8 mouse cellular contexts compared by ENCODE assay signal in genomic region chr14:46941896-46942812, GRCm38 (mm10). TPM values are rescaled to one million over a fixed set of nuclear protein-coding genes. Genes with fewer than 3 reads are reported as not detected.
DNase-seq lines count a peak whose midpoint lies in the region; ATAC-seq lines count a peak whose summit lies in the region.

No protein-coding gene starts in this region.

- H3K4me3 ChIP-seq in stomach, embryonic 15.5 days (replicated peaks), result no peak overlapping the region

- H3K9ac ChIP-seq in stomach, embryonic 15.5 days, result no peak overlapping the region

- peak overlapping the region; percentile 27; the same call in 1 of the 2 replicates for H3K4me2 ChIP-seq in stomach, embryonic 15.5 days

- H3K9me3 ChIP-seq in stomach, embryonic 15.5 days, result no peaks in the 10 kb centered on the region

- no peaks in the 10 kb centered on the region for H3K27me3 ChIP-seq in stomach, embryonic 15.5 days (replicated peaks)

- H3K36me3 ChIP-seq in stomach, embryonic 15.5 days, result no peaks in the 10 kb centered on the region

- H3K27ac ChIP-seq in stomach, embryonic 15.5 days, result peak overlapping the region; percentile 67

- H3K4me1 ChIP-seq in stomach, embryonic 15.5 days, result peaks cover 10% of the 10 kb centered on the region

- peak; percentile 45 to 59; a peak in 3 of 4 replicates for ATAC-seq in hematopoietic stem cell, adult 5-6 weeks (replicated peaks in 1 of 2; ENCODE audit: insufficient read depth in 1 of 2, low FRiP score in 2 of 2, low TSS enrichment in 1 of 2, low read depth in 1 of 2, poor library complexity in 2 of 2, severe bottlenecking in 2 of 2)
- peak; percentile 71 for ATAC-seq in megakaryocyte progenitor cell, adult 5-6 weeks (replicated peaks; ENCODE audit: poor library complexity)
- ATAC-seq in stomach, embryonic 15.5 days (ENCODE audit: insufficient read depth, low FRiP score, low read depth), result peak; percentile 79

- DNase-seq in thymus, postnatal 0 days (ENCODE audit: low spot score), result peak; percentile 4
- no peak for DNase-seq in thymus, postnatal 10 days (ENCODE audit: low spot score in 2 of 2)
- peak; percentile 55 to 70 for DNase-seq in frontal cortex, postnatal 14 days (ENCODE audit: low spot score in 2 of 2)
- peak; percentile 48 to 60 for DNase-seq in layer of hippocampus, postnatal 10 days (ENCODE audit: low spot score in 2 of 2)
- DNase-seq in urinary bladder, postnatal 10 days (ENCODE audit: low spot score), result no peak

- WGBS in stomach, embryonic 15.5 days, result 41% methylated on average over 23 of the region's 23 CpGs

RNA-seq across cellular contexts. Expression of gene Samd4, which starts 59.5 kb away (rescaled TPM):
- 0.51 and 0.69 TPM in 2 replicates for polyA plus RNA-seq in thymus, postnatal 0 days (2015; fragmentation: Nextera tagmentation; extraction: Ambion mirVana)
- 0.06 and 2.3 TPM in 2 replicates for total RNA-seq in hematopoietic stem cell, adult 5-6 weeks (2017)
- total RNA-seq in layer of hippocampus, postnatal 10 days (2021), result 10 to 100 TPM; 12.6 to 13.0 TPM
- 0.15 TPM in 1 of 2 replicates, not detected in the other for total RNA-seq in megakaryocyte progenitor cell, adult 5-6 weeks (2015)
- total RNA-seq in megakaryocyte progenitor cell, adult 5-6 weeks (2017), result 0.10 TPM in 1 of 2 replicates, not detected in the other
- polyA plus RNA-seq in stomach, embryonic 15.5 days (2015; fragmentation: Nextera tagmentation; extraction: Ambion mirVana), result 7.1 and 8.0 TPM in 2 replicates

Comparison
In these comparisons a context has a peak if more than half of its experiments do, and no peak if none do; other contexts are left out.
1. DNase-seq: peak in thymus, postnatal 0 days (single experiment), frontal cortex, postnatal 14 days (2 of 2) and layer of hippocampus, postnatal 10 days (2 of 2); none in thymus, postnatal 10 days (0 of 2) and urinary bladder, postnatal 10 days (single experiment).
2. Peak in every context shown above with its lines, with median percentiles within 50 percentile points of each other: ATAC-seq.